Mouse (Mus musculus) stomach, embryonic 14.5 days (tissue): ENCODE measurements at regions not wholly inside any gene's neighbourhood (a gene's known extent, or its start where the extent isn't known, plus 50 kb on each side); places are given as distances from the start of the nearest gene placed in this dataset.
A peak's percentile ranks its signal among the peaks of the same experiment; 100 is the strongest.
"Not testable (repeated sequence)": the region's sequence is repeated elsewhere in the genome, so short reads cannot be mapped to it uniquely, and the experiment has no call there.

ENCODE experiments used
- ATAC-seq: fragments of 200-750 bp; cut with Nextera tagmentation; 2 replicates; pipeline ENCODE4 v1.8.0; 2017; ENCODE audit warnings: low read depth, moderate TSS enrichment; ENCODE audit not compliant: insufficient number of reproducible peaks, insufficient read depth, low FRiP score
- H3K27ac ChIP-seq: fragments of 300-500 bp; sonication (generic); 2 replicates; pipeline ENCODE4 v1.5.1; 2014; ENCODE audit warnings: mild to moderate bottlenecking, low read length, moderate library complexity, mixed read lengths
- H3K27me3 ChIP-seq: fragments of 300-500 bp; sonication (generic); 2 replicates; pipeline ENCODE4 v1.6.1; 2014; ENCODE audit warnings: low read length, control low read depth, mixed read lengths; ENCODE audit not compliant: control insufficient read depth, insufficient read depth
- H3K36me3 ChIP-seq: fragments of 300-500 bp; sonication (generic); 2 replicates; pipeline ENCODE4 v1.6.1; 2014; ENCODE audit warnings: mild to moderate bottlenecking, control low read depth, low read length, moderate library complexity, mixed read lengths; ENCODE audit not compliant: control insufficient read depth, insufficient read depth
- H3K4me1 ChIP-seq: fragments of 300-500 bp; sonication (generic); 2 replicates; pipeline ENCODE4 v1.6.1; 2014; ENCODE audit warnings: low read length, control low read depth, mixed read lengths; ENCODE audit not compliant: control insufficient read depth, insufficient read depth
- H3K4me2 ChIP-seq: fragments of 300-500 bp; sonication (generic); replicated peaks from 2 replicates; pipeline ENCODE4 v1.6.1; 2014; ENCODE audit warnings: low read depth, low read length, control low read depth
- H3K4me3 ChIP-seq: fragments of 300-500 bp; sonication (generic); 2 replicates; pipeline ENCODE4 v1.5.1; 2014; ENCODE audit warnings: low read depth, low read length, control low read depth
- H3K9ac ChIP-seq: fragments of 300-500 bp; sonication (generic); replicated peaks from 2 replicates; pipeline ENCODE4 v1.6.1; 2014; ENCODE audit warnings: low read depth, mild to moderate bottlenecking, control low read depth, low read length, moderate library complexity, mixed read lengths
- H3K9me3 ChIP-seq: fragments of 300-500 bp; sonication (generic); 2 replicates; pipeline ENCODE4 v1.6.1; 2016; ENCODE audit warnings: low read depth, low read length, control low read depth; ENCODE audit not compliant: control insufficient read depth
- WGBS: fragments of 180-500 bp; shearing (Covaris S2); extraction: QIAGEN DNeasy Blood & Tissue Kit; methylation state at CpG from one replicate; pipeline ENCODE4 v1.1.7; 2014; 5-methylcytosine and 5-hydroxymethylcytosine counted together

- not testable (repeated sequence) for H3K9ac ChIP-seq, H3K4me2 ChIP-seq, H3K27me3 ChIP-seq, H3K36me3 ChIP-seq, H3K4me1 ChIP-seq, H3K27ac ChIP-seq, ATAC-seq, H3K4me3 ChIP-seq, H3K9me3 ChIP-seq
- 68% methylated on average over 21 of the region's 21 CpGs for WGBS
These were observed 57.1 kb downstream of the Nap1l2 start for GRCm38 (mm10) chrX:103129347-103129746.

- Histone ChIP-seq H3K27ac (no peak overlapping the region), H3K36me3 (no peaks in the 10 kb centered on the region), H3K9ac (no peak overlapping the region), H3K4me3 (no peak overlapping the region), H3K4me1 (no peaks in the 10 kb centered on the region), H3K27me3 (no peaks in the 10 kb centered on the region), H3K4me2 (no peak overlapping the region), H3K9me3 (no peaks in the 10 kb centered on the region)
- ATAC-seq = no peak
- WGBS = 33% methylated on average over 1 of the region's 1 CpGs
These were observed 77.3 kb downstream of the Nap1l2 start for GRCm38 (mm10) chrX:103109181-103109580.

GRCm38 (mm10) chrX:103067730-103068621, 118.5 kb downstream of the Nap1l2 start:
- not testable (repeated sequence) for H3K4me2 ChIP-seq, H3K27ac ChIP-seq, H3K9ac ChIP-seq, H3K4me1 ChIP-seq, H3K9me3 ChIP-seq, H3K36me3 ChIP-seq, H3K4me3 ChIP-seq, H3K27me3 ChIP-seq
- no CpG with 5 or more reads among the region's 50 CpGs for WGBS
- peak; percentile 72 for ATAC-seq

GRCm38 (mm10) chrX:103067107-103067506, 119.3 kb downstream of the Nap1l2 start:
- no CpG with 5 or more reads among the region's 45 CpGs for WGBS
- H3K27me3 ChIP-seq, H3K4me2 ChIP-seq, H3K9me3 ChIP-seq, H3K27ac ChIP-seq, H3K9ac ChIP-seq, H3K36me3 ChIP-seq, H3K4me3 ChIP-seq, H3K4me1 ChIP-seq: not testable (repeated sequence)
- 0 out of 2 replicates have a peak, but pooled peaks have one; percentile 28 for ATAC-seq

GRCm38 (mm10) chrX:103026256-103027028, 98.3 kb downstream of the 1700018G05Rik start:
- Histone ChIP-seq H3K4me1 (no peaks in the 10 kb centered on the region), H3K9me3 (no peaks in the 10 kb centered on the region), H3K9ac (0 out of 2 replicates have a peak overlapping the region, but pooled peaks have one; percentile 18), H3K27ac (peak overlapping the region; percentile 74), H3K4me3 (peak overlapping the region; percentile 32), H3K27me3 (no peaks in the 10 kb centered on the region), H3K36me3 (no peaks in the 10 kb centered on the region), H3K4me2 (peak overlapping the region; percentile 34)
- peak; percentile 81; the same call in 1 of the 2 replicates for ATAC-seq
- 17% methylated on average over 22 of the region's 22 CpGs for WGBS

- 22% methylated on average over 3 of the region's 3 CpGs for WGBS
- H3K4me3 ChIP-seq, ATAC-seq, H3K9ac ChIP-seq, H3K9me3 ChIP-seq, H3K27ac ChIP-seq, H3K4me1 ChIP-seq, H3K27me3 ChIP-seq, H3K36me3 ChIP-seq: not testable (repeated sequence)
- H3K4me2 ChIP-seq = peak overlapping the region; percentile 34; the same call in 1 of the 2 replicates
These were observed 97.3 kb downstream of the 1700018G05Rik start for GRCm38 (mm10) chrX:103025495-103025894.

- H3K36me3 ChIP-seq, H3K4me1 ChIP-seq, H3K9me3 ChIP-seq, H3K27ac ChIP-seq, H3K9ac ChIP-seq, H3K4me3 ChIP-seq, H3K4me2 ChIP-seq, ATAC-seq, H3K27me3 ChIP-seq: not testable (repeated sequence)
- no CpG with 5 or more reads among the region's 61 CpGs for WGBS
These were observed 85.4 kb downstream of the 1700018G05Rik start for GRCm38 (mm10) chrX:103013425-103014057.
